Mouse (Mus musculus) lung, adult 2 months (tissue): Measurements from ENCODE around the gene Gm20696.

Experiments used
- CTCF ChIP-seq: fragments of 200-500 bp; IDR thresholded peaks from 2 replicates; pipeline ENCODE4 v1.5.1; 2011; ENCODE audit warnings: mild to moderate bottlenecking, low read length, control low read depth; ENCODE audit not compliant: insufficient read depth
- POLR2A ChIP-seq: fragments of 200-500 bp; IDR thresholded peaks from 2 replicates; pipeline ENCODE4 v1.6.1; 2011; ENCODE audit warnings: low read depth, mild to moderate bottlenecking, control low read depth, low read length, borderline replicate concordance; ENCODE audit errors: extremely low read depth

- TF ChIP-seq CTCF (no peak), POLR2A (no peak)
These were observed 175.5 kb downstream of the Gm20696 start for GRCm38 (mm10) chr6:99491146-99491545.
